Mouse (Mus musculus) kidney, postnatal 0 days (tissue): Measurements from ENCODE around the gene Scarb1. TPM values are rescaled to one million over a fixed set of nuclear protein-coding genes. Genes with fewer than 3 reads are reported as not detected.

ENCODE experiments used
- ATAC-seq: fragments of 200-750 bp; cut with Nextera tagmentation; replicated peaks from 2 replicates; pipeline ENCODE4 v1.8.0; 2017; ENCODE audit warnings: low read depth, moderate number of reproducible peaks, moderate TSS enrichment, moderate library complexity; ENCODE audit not compliant: low FRiP score
- DNase-seq: peaks from one replicate; pipeline ENCODE4 v3.0.0-alpha.2; 2016; ENCODE audit warnings: low spot score
- H3K27ac ChIP-seq: fragments of 300-500 bp; sonication (generic); 2 replicates; pipeline ENCODE4 v1.5.1; 2014; ENCODE audit warnings: mild to moderate bottlenecking
- H3K27me3 ChIP-seq: fragments of 300-500 bp; sonication (generic); 2 replicates; pipeline ENCODE4 v1.6.1; 2014; ENCODE audit warnings: low read length, mixed read lengths; ENCODE audit not compliant: insufficient read depth
- H3K36me3 ChIP-seq: fragments of 300-500 bp; sonication (generic); 2 replicates; pipeline ENCODE4 v1.6.1; 2014; ENCODE audit warnings: low read length, mixed read lengths; ENCODE audit not compliant: insufficient read depth
- H3K4me1 ChIP-seq: fragments of 300-500 bp; sonication (generic); replicated peaks from 2 replicates; pipeline ENCODE4 v1.6.1; 2014; ENCODE audit warnings: antibody characterized with exemption, low read length, mixed read lengths; ENCODE audit not compliant: insufficient read depth
- H3K4me2 ChIP-seq: fragments of 300-500 bp; sonication (generic); 2 replicates; pipeline ENCODE4 v1.6.1; 2014; ENCODE audit warnings: mild to moderate bottlenecking, low read length, moderate library complexity, mixed read lengths
- H3K4me3 ChIP-seq: fragments of 300-500 bp; sonication (generic); replicated peaks from 2 replicates; pipeline ENCODE4 v1.5.1; 2014; ENCODE audit warnings: low read depth, low read length
- H3K9ac ChIP-seq: fragments of 300-500 bp; sonication (generic); 2 replicates; pipeline ENCODE4 v1.6.1; 2014; ENCODE audit warnings: low read depth, low read length
- H3K9me3 ChIP-seq: fragments of 300-500 bp; sonication (generic); replicated peaks from 2 replicates; pipeline ENCODE4 v1.6.1; 2016; ENCODE audit warnings: low read length, inconsistent platforms, mixed read lengths
- CTCF ChIP-seq: IDR thresholded peaks from 2 replicates; pipeline ENCODE4 v1.5.1; 2016; ENCODE audit warnings: antibody characterized with exemption, low read depth, mild to moderate bottlenecking, moderate library complexity
- WGBS: fragments of 180-500 bp; shearing (Covaris S2); extraction: QIAGEN DNeasy Blood & Tissue Kit; methylation state at CpG from one replicate; pipeline ENCODE4 v1.1.7; 2014; 5-methylcytosine and 5-hydroxymethylcytosine counted together
- polyA plus RNA-seq: library from polyadenylated mRNA; unstranded; fragments of >200 nt; fragmentation: Nextera tagmentation; extraction: Ambion mirVana; gene quantifications from 2 replicates; pipeline ENCODE4 v1.2.1, GENCODE M21; 2015

Gene Scarb1
- polyA plus RNA-seq, 1 experiment from 2014 or later, result 49.0 TPM

- Histone ChIP-seq H3K9me3 (no peaks in the 10 kb centered on the region), H3K27me3 (no peaks in the 10 kb centered on the region), H3K27ac (no peak overlapping the region), H3K36me3 (no peaks in the 10 kb centered on the region), H3K4me3 (no peak overlapping the region), H3K4me2 (no peak overlapping the region), H3K9ac (no peak overlapping the region), H3K4me1 (0 out of 2 replicates have a peak, but pooled peaks cover 4% of the 10 kb centered on the region)
- WGBS, result 71% methylated on average over 3 of the region's 3 CpGs
- DNase-seq (no peak), ATAC-seq (no peak)
- no peak for TF ChIP-seq CTCF
Observed at GRCm38 (mm10) chr5:125321836-125322235, 19.1 kb downstream of the Scarb1 start.

GRCm38 (mm10) chr5:125319057-125319800, 21.7 kb downstream of the Scarb1 start:
- Histone ChIP-seq H3K9ac (no peak overlapping the region), H3K27me3 (no peaks in the 10 kb centered on the region), H3K9me3 (no peaks in the 10 kb centered on the region), H3K4me1 (peaks cover 5% of the 10 kb centered on the region; the same call in 1 of the 2 replicates), H3K4me2 (no peak overlapping the region), H3K36me3 (no peaks in the 10 kb centered on the region), H3K27ac (no peak overlapping the region), H3K4me3 (no peak overlapping the region)
- DNase-seq (peak; percentile 46), ATAC-seq (no peak)
- 76% methylated on average over 16 of the region's 16 CpGs for WGBS
- TF ChIP-seq CTCF, result no peak

GRCm38 (mm10) chr5:125317953-125318352, 22.9 kb downstream of the Scarb1 start:
- H3K36me3 ChIP-seq, result no peaks in the 10 kb centered on the region
- ATAC-seq (no peak), DNase-seq (no peak)
- H3K4me3 ChIP-seq, result no peak overlapping the region
- no peak overlapping the region for H3K27ac ChIP-seq
- H3K27me3 ChIP-seq, result no peaks in the 10 kb centered on the region
- no peak overlapping the region for H3K9ac ChIP-seq
- H3K9me3 ChIP-seq, result no peaks in the 10 kb centered on the region
- H3K4me2 ChIP-seq, result no peak overlapping the region
- TF ChIP-seq CTCF, result no peak
- 84% methylated on average over 8 of the region's 8 CpGs for WGBS
- H3K4me1 ChIP-seq, result peaks cover 13% of the 10 kb centered on the region

- DNase-seq, result no peak
- 58% methylated on average over 7 of the region's 7 CpGs for WGBS
- peaks cover 17% of the 10 kb centered on the region for H3K4me1 ChIP-seq
- no peak overlapping the region for H3K4me3 ChIP-seq
- H3K27ac ChIP-seq, result no peak overlapping the region
- no peaks in the 10 kb centered on the region for H3K36me3 ChIP-seq
- no peak for ATAC-seq
- no peak for TF ChIP-seq CTCF
- H3K27me3 ChIP-seq, result no peaks in the 10 kb centered on the region
- H3K9ac ChIP-seq, result no peak overlapping the region
- H3K4me2 ChIP-seq, result no peak overlapping the region
- no peaks in the 10 kb centered on the region for H3K9me3 ChIP-seq
Observed at GRCm38 (mm10) chr5:125317296-125317695, 23.6 kb downstream of the Scarb1 start.

- Histone ChIP-seq H3K9me3 (no peaks in the 10 kb centered on the region), H3K9ac (no peak overlapping the region), H3K27ac (no peak overlapping the region), H3K4me1 (peaks cover 20% of the 10 kb centered on the region), H3K27me3 (no peaks in the 10 kb centered on the region), H3K4me2 (no peak overlapping the region), H3K4me3 (no peak overlapping the region), H3K36me3 (no peaks in the 10 kb centered on the region)
- 60% methylated on average over 2 of the region's 2 CpGs for WGBS
- no peak for DNase-seq
- no peak for TF ChIP-seq CTCF
- ATAC-seq, result no peak
Observed at GRCm38 (mm10) chr5:125316771-125317170, 24.1 kb downstream of the Scarb1 start.

- 64% methylated on average over 1 of the region's 1 CpGs for WGBS
- H3K4me2 ChIP-seq, result no peak overlapping the region
- DNase-seq, result no peak
Observed at GRCm38 (mm10) chr5:125315110-125315509, 25.8 kb downstream of the Scarb1 start.

More at GRCm38 (mm10) chr5:125315110-125315509, 25.8 kb downstream of the Scarb1 start:
- Histone ChIP-seq H3K4me3 (no peak overlapping the region), H3K27ac (no peak overlapping the region), H3K9me3 (no peaks in the 10 kb centered on the region), H3K4me1 (peaks cover 27% of the 10 kb centered on the region), H3K36me3 (no peaks in the 10 kb centered on the region), H3K27me3 (no peaks in the 10 kb centered on the region), H3K9ac (no peak overlapping the region)
- no peak for TF ChIP-seq CTCF
- ATAC-seq, result no peak
